Mouse (Mus musculus): ENCODE data around the gene Hvcn1.

- TF ChIP-seq CTCF (IDR thresholded peaks at IDR 0.05; ENCODE audit: low read depth, low read length) (no peak), GATA2 (IDR thresholded peaks at IDR 0.05; ENCODE audit: borderline replicate concordance, low read depth, low read length) (no peak)
These were observed 58.6 kb downstream of the Hvcn1 start for GRCm38 (mm10) chr5:122265187-122265586.
